Mouse (Mus musculus): ENCODE measurements at regions not wholly inside any gene's neighbourhood (a gene's known extent, or its start where the extent isn't known, plus 50 kb on each side); places are given as distances from the start of the nearest gene placed in this dataset.

DNA sequence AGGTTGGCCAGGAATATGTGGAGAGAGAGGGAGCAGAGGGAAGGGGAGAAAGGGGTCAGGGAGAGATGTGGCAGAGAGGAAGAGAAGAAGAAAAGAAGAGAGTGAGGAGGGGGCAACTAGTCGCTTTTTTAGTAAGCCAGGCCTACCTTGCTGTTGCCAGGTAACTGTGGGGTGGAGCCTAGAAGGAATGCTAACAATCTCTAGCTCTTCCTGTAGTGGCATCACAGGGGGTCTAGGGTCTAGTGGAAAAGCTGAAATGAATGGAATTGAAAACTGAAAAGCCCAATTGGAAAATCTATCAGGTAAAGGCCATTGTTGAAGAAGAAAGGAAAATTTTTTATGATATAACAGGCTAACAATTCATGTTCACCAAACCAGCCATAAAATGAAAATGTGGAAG, 336.5 kb downstream of the Phf14 start:
- WGBS, result 27% methylated on average over 1 of the region's 1 CpGs
- ATAC-seq (ENCODE audit: low FRiP score), result no peak
- Histone ChIP-seq H3K4me1 (replicated peaks) (no peaks in the 10 kb centered on the region), H3K27me3 (no peaks in the 10 kb centered on the region), H3K4me3 (no peak overlapping the region), H3K9ac (no peak overlapping the region), H3K9me3 (no peaks in the 10 kb centered on the region), H3K36me3 (no peaks in the 10 kb centered on the region), H3K27ac (no peak overlapping the region), H3K4me2 (no peak overlapping the region)

DNA sequence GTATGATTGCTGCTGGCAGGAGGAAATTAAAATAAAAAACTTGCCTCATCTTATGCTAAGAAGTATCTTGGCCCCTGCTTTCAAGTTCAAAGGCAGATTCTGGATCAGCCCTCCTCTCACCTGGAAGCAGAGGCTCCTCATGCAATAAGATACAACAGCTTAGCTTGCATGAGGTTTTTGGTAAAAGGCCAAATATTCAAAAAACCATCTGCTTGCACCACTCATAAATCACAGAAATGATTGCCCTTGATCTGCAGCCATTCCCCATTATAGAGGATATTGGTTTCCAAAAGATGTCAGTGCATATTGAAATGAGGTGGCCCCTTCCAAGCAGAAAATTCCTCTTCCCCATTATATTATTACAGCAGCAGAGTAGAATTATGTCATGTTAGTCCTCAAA, 340.4 kb downstream of the Phf14 start:
- H3K4me1 ChIP-seq (replicated peaks), result no peaks in the 10 kb centered on the region
- H3K27ac ChIP-seq, result no peak overlapping the region
- no peaks in the 10 kb centered on the region for H3K36me3 ChIP-seq
- no peak overlapping the region for H3K9ac ChIP-seq
- no peaks in the 10 kb centered on the region for H3K27me3 ChIP-seq
- ATAC-seq (ENCODE audit: low FRiP score), result no peak
- peaks cover 5% of the 10 kb centered on the region; the same call in 1 of the 2 replicates for H3K9me3 ChIP-seq
- H3K4me2 ChIP-seq, result no peak overlapping the region
- H3K4me3 ChIP-seq, result no peak overlapping the region

DNA sequence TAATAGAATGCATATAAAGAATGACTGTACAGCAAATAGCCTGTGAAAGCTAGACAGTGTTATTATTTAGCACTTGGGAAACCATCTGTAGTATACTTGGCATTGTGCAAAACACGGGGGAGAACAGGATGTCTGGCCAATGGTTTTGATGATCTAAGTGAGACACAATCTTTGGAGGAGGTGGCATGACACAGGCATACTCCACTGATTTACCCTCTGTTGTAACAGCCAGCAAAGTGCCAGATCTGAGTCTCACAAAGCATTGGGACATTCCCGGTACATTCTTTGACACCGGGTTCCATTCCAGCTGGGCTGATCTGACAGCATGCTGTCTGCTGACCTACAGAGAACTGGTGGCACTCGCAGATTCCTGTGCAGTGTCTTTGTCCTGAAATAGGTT, 341.0 kb downstream of the Phf14 start:
- H3K27ac ChIP-seq, result no peak overlapping the region
- 76% methylated on average over 4 of the region's 4 CpGs for WGBS
- H3K4me3 ChIP-seq, result no peak overlapping the region
- H3K4me1 ChIP-seq (replicated peaks), result no peaks in the 10 kb centered on the region
- no peak for ATAC-seq (ENCODE audit: low FRiP score)
- no peaks in the 10 kb centered on the region for H3K36me3 ChIP-seq
- H3K9me3 ChIP-seq, result peaks cover 5% of the 10 kb centered on the region; the same call in 1 of the 2 replicates
- H3K4me2 ChIP-seq, result no peak overlapping the region
- H3K27me3 ChIP-seq, result no peaks in the 10 kb centered on the region
- H3K9ac ChIP-seq, result no peak overlapping the region

DNA sequence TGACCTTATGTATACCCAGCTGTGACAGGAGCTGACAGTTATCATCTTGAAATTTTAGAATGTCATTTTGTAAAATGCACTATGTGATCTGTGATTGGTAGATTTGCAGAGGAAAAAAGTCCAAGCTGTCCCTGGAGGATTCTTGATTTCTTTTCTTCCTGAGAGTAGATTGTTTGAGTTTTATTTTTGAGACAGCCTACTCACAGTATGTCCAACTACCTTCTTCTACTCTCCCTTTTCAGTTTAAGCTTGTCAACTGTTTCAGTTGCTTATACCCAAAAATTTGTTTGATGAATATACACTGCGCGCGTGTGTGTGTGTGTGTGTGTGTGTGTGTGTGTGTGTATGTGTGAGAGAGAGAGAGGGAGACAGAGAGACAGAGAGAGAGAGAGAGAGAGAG, 346.9 kb downstream of the Phf14 start:
- H3K9ac ChIP-seq, result no peak overlapping the region
- H3K36me3 ChIP-seq, result no peaks in the 10 kb centered on the region
- H3K4me3 ChIP-seq, result no peak overlapping the region
- no peak overlapping the region for H3K4me2 ChIP-seq
- peaks cover 18% of the 10 kb centered on the region for H3K4me1 ChIP-seq (replicated peaks)
- 98% methylated on average over 3 of the region's 3 CpGs for WGBS
- peaks cover 5% of the 10 kb centered on the region; the same call in 1 of the 2 replicates for H3K9me3 ChIP-seq
- H3K27ac ChIP-seq, result no peak overlapping the region
- no peak for ATAC-seq (ENCODE audit: low FRiP score)
- no peaks in the 10 kb centered on the region for H3K27me3 ChIP-seq

DNA sequence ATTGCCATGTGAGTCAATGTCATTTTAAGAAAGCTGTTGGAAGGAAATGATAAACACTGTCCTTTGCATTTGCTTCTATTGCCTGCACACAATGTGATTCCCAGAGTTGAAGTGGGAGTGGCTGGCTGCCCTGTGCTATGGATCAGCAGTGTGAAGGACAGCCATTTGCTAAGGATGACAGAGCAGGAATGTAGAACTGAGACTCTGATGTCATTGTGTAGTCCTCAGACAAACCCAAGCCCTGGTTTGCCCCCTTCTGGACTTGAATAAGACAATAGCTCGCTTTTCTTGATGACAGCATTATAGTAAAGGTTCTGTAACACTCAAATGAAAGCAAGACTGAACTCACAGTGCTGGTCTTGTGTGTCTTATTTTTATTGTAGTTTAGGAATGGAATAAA, 347.8 kb downstream of the Phf14 start:
- 32% methylated on average over 1 of the region's 1 CpGs for WGBS
- H3K4me3 ChIP-seq, result no peak overlapping the region
- no peak overlapping the region for H3K4me2 ChIP-seq
- no peak overlapping the region for H3K27ac ChIP-seq
- H3K27me3 ChIP-seq, result no peaks in the 10 kb centered on the region
- H3K9me3 ChIP-seq, result peaks cover 5% of the 10 kb centered on the region; the same call in 1 of the 2 replicates
- peaks cover 25% of the 10 kb centered on the region for H3K4me1 ChIP-seq (replicated peaks)
- H3K9ac ChIP-seq, result no peak overlapping the region
- no peak for ATAC-seq (ENCODE audit: low FRiP score)
- H3K36me3 ChIP-seq, result no peaks in the 10 kb centered on the region

DNA sequence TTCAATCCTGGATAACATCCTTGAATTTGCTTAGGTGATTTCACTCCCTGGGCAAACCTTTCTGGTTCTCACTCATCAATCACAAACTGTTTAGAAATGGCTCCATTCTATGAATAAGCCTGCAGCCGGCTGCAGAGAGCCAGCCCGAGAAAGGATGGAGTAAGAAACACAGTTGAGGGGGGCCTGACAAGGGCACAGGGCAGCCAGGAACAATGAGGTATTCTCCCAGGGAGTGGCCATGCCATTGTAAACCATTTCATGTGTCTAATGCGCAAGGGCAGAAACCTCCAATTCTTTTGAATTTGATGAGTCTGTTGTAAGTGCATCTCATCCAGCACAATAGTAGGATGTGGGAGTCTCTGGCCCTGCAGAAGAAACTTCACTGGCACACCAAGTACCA, 350.7 kb downstream of the Phf14 start:
- 0 out of 2 replicates have a peak, but pooled peaks have one; percentile 9 for ATAC-seq (ENCODE audit: low FRiP score)
- 20% methylated on average over 3 of the region's 3 CpGs for WGBS

DNA sequence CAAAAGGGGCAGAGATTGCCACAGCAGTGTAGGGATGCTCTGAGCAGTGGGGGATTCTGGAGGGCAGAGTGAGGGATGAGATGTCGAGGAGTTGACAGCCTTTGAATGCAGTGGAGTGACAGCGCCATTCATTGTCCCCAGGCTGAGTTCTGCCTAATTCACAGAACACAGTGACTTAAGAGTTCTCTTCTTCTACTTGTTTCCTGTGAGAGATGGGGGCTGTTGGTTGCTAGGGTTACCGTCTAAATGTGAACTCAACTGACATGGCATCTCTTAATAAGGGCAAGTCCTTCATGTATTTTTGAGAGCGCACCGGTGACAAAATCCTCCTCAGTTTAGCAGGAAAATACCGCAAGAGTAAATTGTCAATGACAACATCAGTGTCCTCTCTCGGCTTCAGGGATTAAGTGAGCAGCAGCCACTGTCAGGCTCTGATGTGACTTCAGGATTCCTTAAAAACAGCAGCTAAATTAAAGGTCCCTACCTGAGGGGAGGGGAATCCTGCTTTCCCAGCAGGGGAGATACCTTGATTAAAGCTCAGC, 351.4 kb downstream of the Phf14 start:
- H3K27me3 ChIP-seq, result no peaks in the 10 kb centered on the region
- peak; percentile 62 for ATAC-seq (ENCODE audit: low FRiP score)
- peaks cover 26% of the 10 kb centered on the region for H3K4me1 ChIP-seq (replicated peaks)
- H3K4me2 ChIP-seq, result peak overlapping the region; percentile 43
- H3K9ac ChIP-seq, result peak overlapping the region; percentile 40; the same call in 1 of the 2 replicates
- 11% methylated on average over 7 of the region's 7 CpGs for WGBS
- peak overlapping the region; percentile 74 for H3K27ac ChIP-seq
- peak overlapping the region; percentile 2; the same call in 1 of the 2 replicates for H3K4me3 ChIP-seq
- H3K9me3 ChIP-seq, result no peaks in the 10 kb centered on the region
- H3K36me3 ChIP-seq, result no peaks in the 10 kb centered on the region

More for the DNA sequence above, 350.7 kb downstream of the Phf14 start:
- H3K9me3 ChIP-seq, result no peaks in the 10 kb centered on the region
- H3K9ac ChIP-seq, result no peak overlapping the region
- H3K27ac ChIP-seq, result peak overlapping the region; percentile 74
- H3K4me3 ChIP-seq, result no peak overlapping the region
- no peaks in the 10 kb centered on the region for H3K27me3 ChIP-seq
- H3K4me2 ChIP-seq, result no peak overlapping the region
- H3K4me1 ChIP-seq (replicated peaks), result peaks cover 26% of the 10 kb centered on the region
- H3K36me3 ChIP-seq, result no peaks in the 10 kb centered on the region

DNA sequence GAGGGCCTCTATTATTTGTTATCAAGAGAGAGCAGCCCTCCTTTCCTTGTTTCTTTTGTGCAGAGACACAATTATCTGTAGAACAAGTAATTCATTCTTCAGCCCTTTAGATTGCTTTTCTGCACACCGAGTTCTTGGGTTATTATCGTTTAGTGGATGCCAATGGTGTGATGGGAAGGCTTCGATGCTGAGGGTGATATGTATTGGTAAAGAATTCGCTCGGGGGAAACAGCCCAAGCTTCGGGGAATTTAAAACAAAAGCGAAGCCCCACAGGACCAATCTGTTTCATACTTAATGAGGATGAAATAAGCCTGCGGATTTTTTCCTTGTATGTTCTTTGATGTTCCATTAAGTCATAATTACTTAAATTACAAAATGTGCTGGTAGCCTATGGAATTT, 352.0 kb downstream of the Phf14 start:
- peak; percentile 12; the same call in 1 of the 2 replicates for ATAC-seq (ENCODE audit: low FRiP score)
- H3K4me3 ChIP-seq, result peak overlapping the region; percentile 2; the same call in 1 of the 2 replicates
- no peaks in the 10 kb centered on the region for H3K27me3 ChIP-seq
- 24% methylated on average over 8 of the region's 8 CpGs for WGBS
- peak overlapping the region; percentile 43 for H3K4me2 ChIP-seq
- no peaks in the 10 kb centered on the region for H3K36me3 ChIP-seq
- no peaks in the 10 kb centered on the region for H3K9me3 ChIP-seq
- peak overlapping the region; percentile 40; the same call in 1 of the 2 replicates for H3K9ac ChIP-seq
- peak overlapping the region; percentile 74 for H3K27ac ChIP-seq
- H3K4me1 ChIP-seq (replicated peaks), result peaks cover 26% of the 10 kb centered on the region

DNA sequence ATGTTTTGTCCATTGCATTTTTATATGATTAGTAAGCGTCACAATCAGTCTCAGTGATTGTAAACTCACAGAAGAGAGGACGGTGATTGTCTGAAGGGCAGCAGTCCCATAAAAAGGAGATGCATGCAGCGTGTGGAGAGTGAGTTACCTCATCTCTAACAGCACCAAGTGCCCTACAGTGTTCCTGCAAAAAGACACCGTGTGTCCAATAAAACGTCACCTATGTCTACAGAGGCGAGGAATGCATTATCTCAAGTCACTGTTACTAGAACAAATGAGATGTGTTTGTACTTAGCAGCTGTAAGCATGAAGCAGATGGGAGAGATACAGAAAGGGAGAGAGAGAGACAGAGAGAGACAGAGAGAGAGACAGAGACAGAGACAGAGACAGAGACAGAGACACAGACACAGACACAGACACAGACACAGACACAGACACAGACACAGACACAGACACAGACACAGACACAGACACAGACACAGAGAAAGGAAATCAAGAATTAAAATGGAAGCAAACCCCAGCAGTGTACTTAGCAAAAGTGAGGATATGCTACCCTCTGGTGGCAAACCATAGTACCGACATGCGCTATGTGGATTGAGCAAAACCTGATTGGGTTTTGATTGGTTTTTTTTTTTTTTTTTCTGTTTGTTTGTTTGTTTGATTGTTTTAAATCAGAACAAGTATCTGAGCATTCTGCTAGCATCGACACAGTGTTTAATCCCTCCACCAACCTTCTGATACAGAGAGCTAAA, 352.9 kb downstream of the Phf14 start:
- Histone ChIP-seq H3K27me3 (no peaks in the 10 kb centered on the region), H3K9ac (peak overlapping the region; percentile 43; the same call in 1 of the 2 replicates), H3K4me1 (replicated peaks) (peaks cover 23% of the 10 kb centered on the region), H3K36me3 (no peaks in the 10 kb centered on the region), H3K27ac (peak overlapping the region; percentile 87), H3K4me3 (no peak overlapping the region), H3K9me3 (no peaks in the 10 kb centered on the region), H3K4me2 (peak overlapping the region; percentile 43)
- peak; percentile 87 for ATAC-seq (ENCODE audit: low FRiP score)
- WGBS, result 23% methylated on average over 9 of the region's 9 CpGs

All from hindbrain, embryonic 13.5 days (tissue).